Mouse (Mus musculus) cortical plate, adult 2 months (tissue): Measurements from ENCODE around the gene Vps52.

ENCODE experiments used
- CTCF ChIP-seq: fragments of 200-500 bp; IDR thresholded peaks from 2 replicates; pipeline ENCODE4 v1.5.1; 2011; ENCODE audit warnings: mild to moderate bottlenecking, control low read depth, low read length; ENCODE audit not compliant: insufficient read depth; ENCODE audit errors: extremely low read depth
- POLR2A ChIP-seq: fragments of 200-500 bp; IDR thresholded peaks from 2 replicates; pipeline ENCODE4 v1.6.1; 2011; ENCODE audit warnings: mild to moderate bottlenecking, low read length, control low read depth; ENCODE audit not compliant: insufficient read depth; ENCODE audit errors: extremely low read depth

GRCm38 (mm10) chr17:33947430-33948089 is 8.1 kb upstream of the Vps52 start:
- TF ChIP-seq CTCF = no peak
- no peak for TF ChIP-seq POLR2A
